7 mouse cellular contexts compared by ENCODE assay signal in the genomic region with DNA sequence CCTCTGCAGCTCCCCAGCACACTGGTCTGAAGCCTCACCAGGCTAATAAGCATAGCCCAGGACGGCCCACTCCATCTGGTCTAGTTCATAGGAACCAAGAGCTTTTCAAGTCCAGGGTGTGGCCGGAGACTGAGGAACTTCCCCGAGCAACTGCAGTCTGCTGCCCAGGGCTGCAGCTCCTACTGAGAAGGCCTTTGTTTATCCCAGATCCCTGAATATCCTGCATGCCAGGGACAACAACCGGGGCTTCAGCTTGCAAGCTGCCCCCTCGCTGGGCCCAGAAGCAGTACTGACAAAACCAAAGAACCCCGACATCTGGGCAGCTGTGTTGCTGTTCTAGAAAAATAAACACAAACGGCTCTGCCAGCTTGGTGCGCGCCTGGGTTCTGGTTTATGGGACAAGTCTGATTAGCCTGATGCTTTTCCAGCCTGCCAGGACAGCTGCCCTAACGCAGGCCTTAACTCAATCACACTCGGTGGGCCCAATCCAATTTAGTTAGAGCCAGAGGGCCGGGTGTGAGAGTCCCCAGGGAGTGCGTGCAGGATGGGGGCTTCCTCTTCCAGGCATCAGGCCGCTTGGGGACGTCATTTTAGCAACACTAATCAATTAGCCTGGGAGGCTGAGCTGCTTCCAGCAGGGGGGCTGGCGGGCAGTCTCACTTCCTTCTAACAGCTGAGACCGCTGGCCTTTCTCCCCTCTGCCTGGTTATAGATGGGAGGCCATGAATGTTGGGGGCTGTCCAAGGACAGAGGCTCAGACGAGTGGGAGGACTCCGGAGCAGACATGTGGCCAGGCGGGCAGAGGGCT. TPM values are rescaled to one million over a fixed set of nuclear protein-coding genes. Genes with fewer than 3 reads are reported as not detected.
DNase-seq lines count a peak whose midpoint lies in the region; ATAC-seq and TF ChIP-seq lines count a peak whose summit lies in the region.

No protein-coding gene starts in this region.

- no peaks in the 10 kb centered on the region for H3K36me3 ChIP-seq in CH12.LX (replicated peaks in 1 of 2; ENCODE audit: control insufficient read depth in 1 of 2, insufficient read depth in 1 of 2, low read length in 1 of 2)
- H3K36me3 ChIP-seq in hindbrain, embryonic 13.5 days = no peaks in the 10 kb centered on the region
- no peaks in the 10 kb centered on the region; the same call in 1 of the 2 replicates for H3K36me3 ChIP-seq in neural tube, embryonic 11.5 days (ENCODE audit: control insufficient read depth, insufficient read depth, low read length)

- no peaks in the 10 kb centered on the region for H3K9me3 ChIP-seq in CH12.LX (replicated peaks; ENCODE audit: low read length)
- H3K9me3 ChIP-seq in hindbrain, embryonic 13.5 days = no peaks in the 10 kb centered on the region
- no peaks in the 10 kb centered on the region for H3K9me3 ChIP-seq in neural tube, embryonic 11.5 days (ENCODE audit: control insufficient read depth, low read length)

- H3K4me3 ChIP-seq in CH12.LX (replicated peaks in 1 of 3; ENCODE audit: low read depth in 2 of 3, low read length in 2 of 3, poor library complexity in 1 of 3) = no peak overlapping the region
- H3K4me3 ChIP-seq in hindbrain, embryonic 13.5 days = no peak overlapping the region
- no peak overlapping the region for H3K4me3 ChIP-seq in neural tube, embryonic 11.5 days (ENCODE audit: low read depth, low read length)

- no peak for ATAC-seq in hindbrain, embryonic 13.5 days (ENCODE audit: low FRiP score)
- peak; percentile 16 for ATAC-seq in neural tube, embryonic 11.5 days (ENCODE audit: insufficient read depth, low FRiP score, low TSS enrichment)

- no peak for TF ChIP-seq EP300 in CH12.LX (IDR thresholded peaks at IDR 0.05; ENCODE audit: low read length)

- H3K27ac ChIP-seq in CH12.LX (ENCODE audit: insufficient read depth, low read depth) = no peak overlapping the region
- peak overlapping the region; percentile 100 for H3K27ac ChIP-seq in hindbrain, embryonic 13.5 days
- peak overlapping the region; percentile 95 for H3K27ac ChIP-seq in neural tube, embryonic 11.5 days (ENCODE audit: low read depth, low read length)

- TF ChIP-seq CTCF in CH12.LX (conservative IDR thresholded peaks at IDR 0.05 in 1 of 2, IDR thresholded peaks at IDR 0.05 in 1 of 2; ENCODE audit: low read depth in 2 of 2, low read length in 2 of 2) = peak in 1 of 2 experiments; percentile 21; a peak in 2 of 4 replicates

- H3K27me3 ChIP-seq in CH12.LX (replicated peaks) = peaks cover 8% of the 10 kb centered on the region
- no peaks in the 10 kb centered on the region for H3K27me3 ChIP-seq in hindbrain, embryonic 13.5 days
- no peaks in the 10 kb centered on the region for H3K27me3 ChIP-seq in neural tube, embryonic 11.5 days (ENCODE audit: control insufficient read depth, insufficient read depth, low read length)

- H3K9ac ChIP-seq in CH12.LX (ENCODE audit: insufficient read depth, low read depth) = no peak overlapping the region
- peak overlapping the region; percentile 61 for H3K9ac ChIP-seq in hindbrain, embryonic 13.5 days
- peak overlapping the region; percentile 44 for H3K9ac ChIP-seq in neural tube, embryonic 11.5 days (ENCODE audit: low read length)

- dilution Hi-C loops in CH12.LX (cut with MboI; ENCODE audit: extremely low pct_ligation_motif_present, extremely low pct_unique_long_range_greater_than_20kb, low sequenced_read_pairs) = no loop called here

- TF ChIP-seq RAD21 in CH12.LX (IDR thresholded peaks at IDR 0.05; ENCODE audit: low read depth, low read length) = no peak

- no peaks in the 10 kb centered on the region for H3K79me2 ChIP-seq in CH12.LX (replicated peaks; ENCODE audit: control insufficient read depth, extremely low read depth, insufficient read depth, poor library complexity, severe bottlenecking)

- WGBS in hindbrain, embryonic 13.5 days = 3% methylated on average over 20 of the region's 20 CpGs
- 4% methylated on average over 20 of the region's 20 CpGs for WGBS in neural tube, embryonic 11.5 days

- no peak overlapping the region for H3K4me2 ChIP-seq in CH12.LX (ENCODE audit: insufficient read depth, low read depth, poor library complexity, severe bottlenecking)
- peak overlapping the region; percentile 32 for H3K4me2 ChIP-seq in hindbrain, embryonic 13.5 days
- peak overlapping the region; percentile 7 for H3K4me2 ChIP-seq in neural tube, embryonic 11.5 days (ENCODE audit: low read depth)

- in situ Hi-C loops in CH12.LX (cut with MboI; ENCODE audit: low pct_ligation_motif_present, low pct_unique_long_range_greater_than_20kb, low sequenced_read_pairs) = no loop called here

- DNase-seq in CH12.LX (ENCODE audit: extremely low read depth) (peak; percentile 65), NIH3T3 (ENCODE audit: low read depth) (peak; percentile 70), liver (peak; percentile 39)
- DNase-seq in gastrocnemius, adult 18-20 months (ENCODE audit: low spot score) = peak; percentile 68
- DNase-seq in neural tube, embryonic 11.5 days (ENCODE audit: low spot score) = peak; percentile 85
- no peak for DNase-seq in urinary bladder, adult 18-20 months (ENCODE audit: low spot score in 2 of 2)

- peaks cover 13 to 31% of the 10 kb centered on the region in 2 experiments for H3K4me1 ChIP-seq in CH12.LX (ENCODE audit: control insufficient read depth in 1 of 2, insufficient read depth in 2 of 2)
- H3K4me1 ChIP-seq in hindbrain, embryonic 13.5 days (replicated peaks) = peaks cover 84% of the 10 kb centered on the region
- H3K4me1 ChIP-seq in neural tube, embryonic 11.5 days (ENCODE audit: control insufficient read depth, insufficient read depth, low read length) = peaks cover 56% of the 10 kb centered on the region

- TF ChIP-seq POLR2A in CH12.LX (IDR thresholded peaks at IDR 0.05; ENCODE audit: low read depth, low read length) = no peak

TF ChIP-seq in CH12.LX, 34 proteins besides CTCF, POLR2A, EP300 and RAD21:
- TF ChIP-seq MAZ (IDR thresholded peaks at IDR 0.05; ENCODE audit: low read depth, low read length) (no peak), ELF1 (IDR thresholded peaks at IDR 0.05; ENCODE audit: low read depth, low read length) (no peak), ZC3H11A (IDR thresholded peaks at IDR 0.05; ENCODE audit: low read depth, low read length) (no peak), IRF4 (IDR thresholded peaks at IDR 0.05; ENCODE audit: low read depth, low read length) (peak; percentile 57), ETS1 (conservative IDR thresholded peaks at IDR 0.05; ENCODE audit: low read depth, low read length) (0 out of 2 replicates have a peak, but pooled peaks have one; percentile 10)

RNA-seq across cellular contexts. Expression of a gene that starts 13.6 kb away (rescaled TPM):
- total RNA-seq in CH12.LX (2012; rRNA removed) (not detected in 2 replicates), CH12.LX (2014; rRNA removed) (not detected in 2 replicates)
- not detected in 2 replicates for polyA plus RNA-seq in CH12.LX (2012; ENCODE audit: insufficient read length, low read depth)
- 1 to 10 TPM; 5.2 to 8.2 TPM for total RNA-seq in gastrocnemius, adult 18-20 months (2021)
- polyA plus RNA-seq in hindbrain, embryonic 13.5 days (2015; fragmentation: Nextera tagmentation; extraction: Ambion mirVana) = 62.6 and 67.2 TPM in 2 replicates
- 46.0 and 51.1 TPM in 2 replicates for polyA plus RNA-seq in neural tube, embryonic 11.5 days (2014; fragmentation: Nextera tagmentation; extraction: Ambion mirVana)

RNA-seq across cellular contexts. Expression of a gene that starts 28.8 kb away (rescaled TPM):
- total RNA-seq in CH12.LX (2012; rRNA removed) (60.1 and 63.7 TPM in 2 replicates), CH12.LX (2014; rRNA removed) (64.9 and 82.2 TPM in 2 replicates)
- 30.6 and 44.5 TPM in 2 replicates for polyA plus RNA-seq in CH12.LX (2012; ENCODE audit: insufficient read length, low read depth)
- 10 to 100 TPM; 40.1 to 41.4 TPM for total RNA-seq in gastrocnemius, adult 18-20 months (2021)
- 79.3 and 83.2 TPM in 2 replicates for polyA plus RNA-seq in hindbrain, embryonic 13.5 days (2015; fragmentation: Nextera tagmentation; extraction: Ambion mirVana)
- 61.2 and 63.6 TPM in 2 replicates for polyA plus RNA-seq in neural tube, embryonic 11.5 days (2014; fragmentation: Nextera tagmentation; extraction: Ambion mirVana)

RNA-seq across cellular contexts. Expression of a gene that starts 29.0 kb away (rescaled TPM):
- total RNA-seq in CH12.LX (2012; rRNA removed) (106 and 110 TPM in 2 replicates), CH12.LX (2014; rRNA removed) (104 and 116 TPM in 2 replicates)
- polyA plus RNA-seq in CH12.LX (2012; ENCODE audit: insufficient read length, low read depth) = 109 and 133 TPM in 2 replicates
- total RNA-seq in gastrocnemius, adult 18-20 months (2021) = 10 to 100 TPM; 18.4 to 28.1 TPM
- 70.4 and 74.7 TPM in 2 replicates for polyA plus RNA-seq in hindbrain, embryonic 13.5 days (2015; fragmentation: Nextera tagmentation; extraction: Ambion mirVana)
- 86.0 and 88.4 TPM in 2 replicates for polyA plus RNA-seq in neural tube, embryonic 11.5 days (2014; fragmentation: Nextera tagmentation; extraction: Ambion mirVana)

RNA-seq across cellular contexts. Expression of a gene that starts 38.0 kb away (rescaled TPM):
- 13.2 and 16.0 TPM in 2 replicates for total RNA-seq in CH12.LX (2012; rRNA removed)
- total RNA-seq in CH12.LX (2014; rRNA removed) = 3.7 and 4.1 TPM in 2 replicates
- polyA plus RNA-seq in CH12.LX (2012; ENCODE audit: insufficient read length, low read depth) = 15.4 and 17.7 TPM in 2 replicates
- total RNA-seq in gastrocnemius, adult 18-20 months (2021) = 10 to 100 TPM; 19.1 to 26.2 TPM
- 48.0 and 53.9 TPM in 2 replicates for polyA plus RNA-seq in hindbrain, embryonic 13.5 days (2015; fragmentation: Nextera tagmentation; extraction: Ambion mirVana)
- polyA plus RNA-seq in neural tube, embryonic 11.5 days (2014; fragmentation: Nextera tagmentation; extraction: Ambion mirVana) = 33.2 and 41.1 TPM in 2 replicates

RNA-seq across cellular contexts. Expression of a gene that starts 38.6 kb away (rescaled TPM):
- total RNA-seq in CH12.LX (2012; rRNA removed) (298 and 478 TPM in 2 replicates), CH12.LX (2014; rRNA removed) (443 and 471 TPM in 2 replicates)
- 1,116 and 1,224 TPM in 2 replicates for polyA plus RNA-seq in CH12.LX (2012; ENCODE audit: insufficient read length, low read depth)
- 10 to 100 TPM; 68.0 to 72.0 TPM for total RNA-seq in gastrocnemius, adult 18-20 months (2021)
- 588 and 607 TPM in 2 replicates for polyA plus RNA-seq in hindbrain, embryonic 13.5 days (2015; fragmentation: Nextera tagmentation; extraction: Ambion mirVana)
- 917 and 938 TPM in 2 replicates for polyA plus RNA-seq in neural tube, embryonic 11.5 days (2014; fragmentation: Nextera tagmentation; extraction: Ambion mirVana)

Comparison
In these comparisons a context has a peak if more than half of its experiments do, and no peak if none do; other contexts are left out.
1. DNase-seq: peak in CH12.LX (single experiment), NIH3T3 (single experiment), gastrocnemius, adult 18-20 months (single experiment), liver (single experiment) and neural tube, embryonic 11.5 days (single experiment); none in urinary bladder, adult 18-20 months (0 of 2).
2. RNA of a gene that starts 13.6 kb away (polyA plus RNA-seq): 62.6 to 67.2 TPM in hindbrain, embryonic 13.5 days and 46.0 to 51.1 TPM in neural tube, embryonic 11.5 days; not detected in CH12.LX; every median in the first group is over 10 times any median in the second.